Mouse (Mus musculus) 3134 (cell line): ENCODE results near the gene Chmp2a.
"Not testable (repeated sequence)": the region's sequence is repeated elsewhere in the genome, so short reads cannot be mapped to it uniquely, and the experiment has no call there.

ENCODE experiments used
- DNase-seq: peaks from one replicate; pipeline ENCODE4 v3.0.0-alpha.2; 2011; ENCODE audit warnings: low spot score; ENCODE audit not compliant: insufficient read length; ENCODE audit errors: extremely low read depth

The Chmp2a gene

DNA sequence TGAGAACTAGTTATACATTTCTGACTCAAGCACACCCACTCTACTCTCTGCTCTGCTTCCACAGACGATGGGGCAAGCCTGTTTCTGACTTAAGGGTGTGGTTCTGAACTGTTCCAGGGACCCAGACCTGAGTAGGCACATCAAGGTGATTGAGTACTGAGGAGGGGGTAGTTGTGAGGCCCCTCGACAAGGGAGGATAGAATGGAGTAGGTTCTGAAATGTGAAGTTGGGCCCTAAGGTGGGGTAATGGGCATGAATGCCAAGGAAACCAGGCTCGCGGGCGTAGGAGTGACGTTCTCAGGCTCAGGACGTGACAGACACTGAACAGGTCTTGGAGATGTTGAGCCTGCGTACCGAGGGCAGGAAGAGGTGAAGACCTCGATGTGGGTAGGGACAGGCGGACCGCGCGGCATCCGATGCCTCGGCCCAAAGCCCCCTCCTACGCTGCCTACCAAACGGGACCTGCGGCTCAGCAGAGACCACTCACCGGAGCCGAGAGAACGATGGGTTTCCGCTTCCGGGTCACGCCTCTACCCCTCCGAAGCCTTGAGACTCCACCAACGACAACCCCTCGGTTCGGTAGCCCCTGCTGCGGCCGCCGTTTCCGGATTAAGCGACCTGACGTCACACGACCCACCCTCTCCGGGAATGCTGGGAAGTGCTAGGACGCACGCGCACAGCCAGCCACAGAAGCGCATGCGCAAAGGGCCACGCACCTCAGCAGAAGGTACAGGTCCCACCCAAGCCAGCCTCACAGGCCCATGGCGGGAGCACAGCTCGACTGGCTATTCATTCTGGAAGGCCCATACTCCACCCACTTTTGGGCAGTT is at the start of gene Chmp2a:
TSS of gene Chmp2a (minus strand) at position 660 of the 830 bp plus-strand sequence.
- peak; percentile 95 for DNase-seq

DNA sequence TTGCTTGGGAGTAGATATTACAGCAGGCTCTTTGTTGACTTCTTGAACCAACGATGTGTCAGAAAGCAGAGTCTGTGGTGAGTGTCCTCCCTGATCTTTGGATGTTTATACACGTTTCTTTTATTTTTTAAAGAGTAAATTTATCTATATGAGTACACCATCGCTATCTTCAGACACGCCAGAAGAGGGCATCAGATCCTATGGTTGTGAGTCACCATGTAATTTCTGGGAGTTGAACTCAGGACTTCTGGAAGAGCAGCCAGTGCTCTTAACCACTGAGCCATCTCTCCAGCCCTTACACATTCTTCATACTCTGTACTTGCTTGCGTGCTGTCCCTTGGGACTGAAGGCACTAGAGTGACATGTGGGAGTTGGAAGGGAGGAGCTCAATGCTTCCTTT is 37.7 kb upstream of the Chmp2a start:
- DNase-seq: no peak

DNA sequence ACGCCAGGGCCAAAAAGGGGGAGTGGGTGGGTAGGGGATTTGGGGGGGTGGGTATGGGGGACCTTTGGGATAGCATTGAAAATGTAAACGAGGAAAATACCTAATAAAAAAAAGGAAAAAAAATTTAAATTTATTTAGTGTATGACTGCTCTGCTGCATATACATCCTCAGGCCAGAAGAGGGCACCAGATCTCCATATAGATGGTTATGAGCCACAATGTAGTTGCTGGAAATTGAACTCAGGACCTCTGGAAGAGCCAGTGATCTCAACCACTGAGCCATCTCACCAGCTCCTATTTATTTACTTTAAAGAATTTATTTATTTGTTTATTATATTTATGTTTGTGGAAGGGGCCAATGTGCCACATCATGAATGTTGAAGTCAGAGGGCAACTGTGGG is 28.8 kb upstream of the Chmp2a start:
- DNase-seq: not testable (repeated sequence)

DNA sequence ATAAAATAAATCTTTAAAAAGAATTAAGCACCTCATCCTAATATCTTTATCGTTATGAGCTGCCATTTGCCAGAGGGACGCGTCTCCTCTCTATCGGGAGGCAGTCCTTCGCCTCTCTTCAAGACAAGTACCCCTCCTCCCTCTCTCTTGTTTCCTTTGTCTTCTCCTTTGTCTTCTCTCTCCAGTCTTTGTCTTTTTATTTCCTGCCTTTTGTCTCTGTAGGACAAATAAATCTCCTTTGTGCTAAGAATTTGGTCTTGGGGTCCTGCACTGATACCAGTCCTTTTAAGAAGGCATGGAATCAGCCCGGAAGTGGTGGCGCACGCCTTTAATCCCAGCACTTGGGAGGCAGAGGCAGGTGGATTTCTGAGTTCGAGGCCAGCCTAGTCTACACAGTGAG is 24.9 kb upstream of the Chmp2a start:
- DNase-seq: no peak

DNA sequence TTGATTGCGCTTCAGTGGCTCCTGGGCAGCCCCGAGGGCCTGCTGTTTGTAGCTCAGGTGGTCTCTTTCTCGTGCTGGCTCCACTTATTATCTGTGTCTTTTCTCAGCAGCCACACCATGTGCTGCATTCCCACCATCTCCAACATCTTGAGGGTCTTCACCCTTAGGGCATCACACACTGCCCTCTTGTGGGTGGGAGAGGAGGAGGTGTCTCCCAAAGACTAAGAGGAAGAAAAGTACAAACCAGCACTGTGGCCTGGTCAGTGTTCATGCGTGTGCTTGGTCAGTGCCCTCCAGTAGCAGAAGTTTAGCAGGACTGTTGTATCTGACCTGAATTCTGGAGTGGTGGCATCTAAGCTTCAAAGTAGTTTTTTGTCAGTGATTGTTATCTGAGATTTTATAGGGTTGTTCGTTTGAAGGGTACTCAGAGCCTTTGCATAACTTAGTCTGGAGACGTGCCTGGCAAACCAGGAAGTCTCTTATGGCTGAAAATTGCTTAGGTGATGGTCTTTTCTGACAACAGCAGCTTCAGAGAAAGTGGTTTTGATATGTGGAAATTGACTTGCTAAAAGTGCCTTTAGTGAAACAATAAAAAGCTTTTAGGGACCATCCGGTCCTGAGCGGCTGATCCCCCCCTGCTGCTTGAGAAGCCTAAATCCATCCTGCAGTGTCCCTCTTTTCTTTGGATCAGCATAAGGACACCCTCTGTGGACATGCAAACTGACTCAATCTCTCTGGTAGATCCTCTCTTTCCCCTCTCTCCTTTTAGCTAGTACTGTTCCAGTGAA is 22.5 kb upstream of the Chmp2a start:
- DNase-seq: no peak

DNA sequence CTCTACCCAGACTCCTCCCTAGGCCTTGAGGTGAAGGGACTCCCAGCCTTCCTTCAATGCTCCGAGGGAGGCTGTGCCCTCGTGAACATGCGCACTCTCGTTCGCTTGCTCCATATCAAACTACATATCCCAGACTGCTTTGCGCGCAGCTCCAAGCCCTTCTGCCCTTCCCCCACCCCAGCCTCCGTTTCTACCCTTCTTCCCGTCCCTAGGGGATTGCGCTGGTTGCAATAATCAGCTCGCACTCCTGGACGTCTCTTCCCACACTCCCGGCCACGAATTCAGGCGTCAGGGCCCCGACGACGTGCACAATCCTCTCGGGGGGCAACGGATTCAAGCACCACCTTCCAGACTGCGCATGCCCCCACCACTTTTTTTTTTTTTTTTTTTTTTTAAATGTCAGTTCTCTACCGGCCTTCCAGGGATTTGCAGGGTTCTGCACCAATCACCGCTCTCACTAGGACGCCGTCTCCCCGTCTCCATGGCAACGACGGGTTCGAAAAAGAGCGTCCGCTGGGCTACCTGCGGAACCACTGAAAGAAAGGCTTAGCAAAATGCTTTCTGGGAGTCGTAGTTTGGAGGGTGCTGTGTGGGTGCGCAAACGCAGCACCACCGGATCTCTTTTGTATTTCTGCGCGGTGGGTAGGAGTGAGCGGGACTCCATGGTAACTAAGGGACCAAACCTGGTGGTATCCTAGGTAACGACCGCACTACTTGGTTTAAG is 19.8 kb upstream of the Chmp2a start, which contains the start of gene Mzf1:
TSS of gene Mzf1 (minus strand) at position 478 of the 724 bp plus-strand sequence.
- no peak for DNase-seq

DNA sequence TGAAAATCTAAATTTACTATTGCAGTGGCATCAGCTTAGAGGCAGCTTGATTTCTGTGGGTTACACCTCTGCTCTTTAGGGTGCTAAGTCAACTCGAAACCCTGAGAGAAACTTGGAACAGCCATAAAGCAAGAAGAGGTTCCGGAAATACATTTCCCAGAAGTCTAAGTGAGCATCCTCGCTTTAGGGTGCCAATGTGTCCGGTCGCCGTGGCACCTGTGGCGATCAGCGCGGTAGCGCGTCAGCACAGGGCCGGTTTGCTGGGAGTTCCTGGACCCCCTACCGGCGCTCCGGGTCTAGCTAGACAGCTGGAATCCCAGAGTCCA is 19.3 kb upstream of the Chmp2a start:
- DNase-seq: no peak

DNA sequence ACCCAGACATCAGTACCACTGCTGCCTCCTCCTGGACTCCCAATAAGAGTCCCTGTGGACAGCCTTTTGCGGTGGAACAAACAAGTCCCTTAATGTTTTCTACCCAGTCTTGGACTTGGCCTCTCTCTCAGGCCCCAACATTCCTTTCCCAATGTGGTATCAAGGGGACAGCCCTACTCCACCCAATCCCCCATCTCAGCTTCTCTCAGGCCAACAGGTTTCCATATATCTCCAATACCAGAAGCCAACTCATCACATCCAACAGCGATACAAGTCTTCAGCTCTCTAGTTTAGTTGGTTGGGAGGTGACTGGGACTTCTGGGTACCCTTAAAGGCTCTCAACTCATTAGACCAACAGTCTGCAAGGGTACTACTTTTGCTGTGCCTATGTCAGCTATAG is 18.9 kb upstream of the Chmp2a start:
- no peak for DNase-seq

DNA sequence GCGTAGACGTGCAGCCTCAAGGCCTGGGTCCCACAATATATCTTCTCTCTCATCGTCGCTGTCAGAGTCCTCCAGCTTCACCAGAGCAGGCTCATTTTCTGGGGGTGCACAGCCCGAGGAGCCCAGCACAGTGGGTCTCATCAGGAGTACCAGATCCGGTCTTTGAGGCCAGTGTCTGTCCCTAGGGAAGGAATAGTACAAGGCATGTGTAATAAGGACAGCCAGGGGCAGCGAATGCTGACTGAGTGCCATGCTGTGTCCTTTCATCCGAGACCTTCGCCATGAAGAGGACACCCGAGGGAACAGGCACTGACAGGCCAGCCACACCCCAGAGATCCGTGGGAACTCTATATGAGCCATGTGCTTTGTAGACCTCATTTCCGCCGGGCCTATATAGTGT is 18.4 kb upstream of the Chmp2a start:
- no peak for DNase-seq

DNA sequence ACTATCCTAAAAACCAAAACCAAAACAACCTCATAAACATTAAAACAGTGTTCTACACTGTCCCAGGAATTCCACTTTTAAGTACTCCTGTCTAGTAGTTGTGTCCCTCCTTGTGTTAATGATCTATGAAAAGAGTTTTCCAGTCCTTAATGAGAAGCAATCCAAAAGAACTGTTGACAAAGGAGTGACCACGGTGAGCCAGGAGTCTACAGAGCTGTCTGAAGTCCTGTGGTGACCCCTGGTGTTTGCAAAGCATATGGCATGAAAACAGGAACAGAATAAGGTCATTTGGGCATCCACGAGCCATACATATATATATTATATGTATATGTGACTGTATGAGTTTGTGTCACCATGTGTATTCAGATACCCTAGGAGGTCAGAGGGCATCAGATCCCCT is 11.5 kb upstream of the Chmp2a start:
- DNase-seq: no peak

DNA sequence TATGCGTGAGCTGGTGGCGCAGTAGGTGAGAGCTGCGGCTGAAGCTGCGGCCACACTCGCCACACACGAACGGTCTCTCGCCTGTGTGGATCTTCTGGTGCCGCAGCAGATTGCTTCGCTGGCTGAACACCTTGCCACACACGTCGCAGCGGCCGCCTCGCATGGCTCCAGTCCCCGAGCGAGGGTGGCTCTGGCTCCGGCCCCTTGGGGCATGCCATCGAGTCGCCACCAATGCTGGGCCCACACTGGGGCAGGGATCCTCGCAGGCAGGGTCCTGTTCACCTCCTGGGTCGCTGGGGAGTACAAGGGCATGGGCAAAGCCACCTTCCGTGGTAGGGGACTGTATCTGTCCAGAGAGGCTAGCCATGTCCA is 9.6 kb upstream of the Chmp2a start:
- no peak for DNase-seq

DNA sequence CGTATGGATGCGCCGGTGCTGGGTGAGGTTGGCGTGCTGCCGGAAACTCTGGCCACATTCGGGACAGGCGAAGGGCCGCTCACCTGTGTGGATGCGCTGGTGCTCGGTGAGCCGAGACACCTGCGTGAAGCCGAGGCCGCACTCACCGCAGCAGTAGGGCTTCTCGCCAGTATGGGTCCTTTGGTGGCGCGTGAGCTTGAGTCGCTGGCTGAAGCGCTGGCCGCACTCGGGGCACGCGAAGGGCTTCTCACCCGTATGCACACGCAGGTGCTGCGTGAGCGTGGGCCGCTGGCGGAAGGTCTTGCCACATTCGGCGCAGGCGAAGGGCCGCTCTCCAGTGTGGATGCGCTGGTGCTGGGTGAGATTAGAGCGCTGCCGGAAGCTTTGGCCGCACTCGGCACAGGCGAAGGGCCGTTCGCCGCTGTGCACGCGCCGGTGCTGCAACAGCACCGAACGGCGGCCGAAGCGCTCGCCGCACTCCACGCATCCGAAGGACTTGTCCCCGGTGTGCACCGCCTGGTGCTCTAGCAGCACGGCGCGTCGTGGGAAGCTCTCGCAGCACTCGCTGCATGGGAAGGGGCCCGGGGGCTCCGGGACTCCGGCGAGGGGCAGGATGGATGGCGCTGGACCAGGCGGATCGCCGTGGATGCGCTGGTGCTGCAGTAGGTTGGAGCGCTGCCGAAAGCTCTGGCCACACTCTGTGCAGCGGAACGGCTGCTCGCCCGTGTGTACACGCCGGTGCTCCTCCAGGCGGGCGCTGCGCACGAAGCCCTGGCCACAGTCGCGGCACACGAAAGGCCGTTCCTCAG is 9.0 kb upstream of the Chmp2a start:
- no peak for DNase-seq

DNA sequence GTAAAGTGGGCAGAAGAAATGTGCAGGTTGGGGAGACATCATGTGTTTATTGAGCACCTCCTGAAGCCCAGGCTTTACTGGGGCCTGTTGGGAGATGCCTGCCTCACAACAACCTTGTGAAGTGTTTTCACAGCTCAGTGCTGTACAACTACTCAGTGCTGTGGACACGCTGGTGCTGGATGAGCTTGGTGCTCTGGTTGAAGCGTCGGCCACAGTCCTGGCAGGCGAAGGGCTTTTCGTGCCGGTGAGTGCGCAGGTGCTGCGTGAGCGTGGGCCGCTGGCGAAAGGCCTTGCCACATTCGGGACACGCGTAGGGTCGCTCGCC is 8.5 kb upstream of the Chmp2a start:
- DNase-seq: no peak

DNA sequence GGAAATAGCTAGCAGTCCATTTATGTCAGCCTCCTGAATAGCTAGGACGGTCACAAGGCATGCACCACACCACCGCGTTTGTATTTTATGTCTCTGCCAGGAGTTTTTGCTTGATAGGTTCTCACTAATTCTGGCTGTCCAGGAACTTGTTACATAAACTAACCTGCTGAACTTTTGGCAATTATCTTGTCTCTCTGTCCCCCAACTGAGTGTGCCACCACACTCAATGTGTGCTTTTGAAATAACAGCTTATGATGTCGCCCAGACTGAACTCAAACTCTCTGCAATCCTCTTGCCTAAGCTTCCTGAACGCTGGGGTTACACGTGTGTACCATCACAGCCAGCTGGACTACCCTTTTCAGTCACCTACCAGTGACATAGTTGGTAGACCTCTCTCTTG is 7.9 kb upstream of the Chmp2a start:
- DNase-seq: no peak

DNA sequence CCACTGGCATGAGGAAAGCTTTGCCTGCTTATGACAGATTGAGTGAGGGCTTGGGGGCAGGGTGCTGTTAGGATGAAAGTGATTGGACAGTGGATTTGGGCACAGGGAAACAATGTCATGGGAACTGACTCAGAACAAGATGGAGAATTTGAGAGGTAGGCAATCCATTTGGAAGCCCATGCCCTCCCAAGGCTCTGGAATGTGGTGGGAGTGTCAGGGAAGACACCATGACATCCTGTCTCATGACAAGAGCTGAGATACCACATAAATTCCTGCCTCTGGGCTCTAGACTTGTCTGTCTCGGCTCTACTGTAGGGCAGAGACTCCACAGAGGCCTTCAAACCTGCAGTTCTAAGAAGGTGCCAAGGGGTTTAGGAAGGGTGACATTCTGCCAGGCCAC is 6.6 kb upstream of the Chmp2a start:
- no peak for DNase-seq

DNA sequence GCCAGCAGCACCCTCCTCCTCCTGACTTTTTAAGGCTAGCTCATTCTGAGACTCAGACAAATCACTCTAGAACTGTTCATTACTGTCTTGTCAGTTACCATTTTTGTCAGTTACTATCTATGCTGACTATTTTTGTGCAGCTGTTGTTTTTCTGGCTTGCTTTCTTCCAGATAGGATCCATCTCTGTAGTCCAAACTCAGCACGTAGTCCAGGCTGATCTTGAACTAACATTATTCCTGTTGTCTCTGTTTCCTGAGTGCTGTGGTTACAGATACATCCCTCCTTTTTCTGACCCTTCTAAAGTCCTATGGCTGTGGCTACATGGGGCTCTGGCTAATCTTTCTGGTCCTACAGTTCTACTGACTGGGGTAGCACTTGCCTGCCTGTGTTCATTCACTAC is 4.6 kb upstream of the Chmp2a start:
- DNase-seq: no peak

DNA sequence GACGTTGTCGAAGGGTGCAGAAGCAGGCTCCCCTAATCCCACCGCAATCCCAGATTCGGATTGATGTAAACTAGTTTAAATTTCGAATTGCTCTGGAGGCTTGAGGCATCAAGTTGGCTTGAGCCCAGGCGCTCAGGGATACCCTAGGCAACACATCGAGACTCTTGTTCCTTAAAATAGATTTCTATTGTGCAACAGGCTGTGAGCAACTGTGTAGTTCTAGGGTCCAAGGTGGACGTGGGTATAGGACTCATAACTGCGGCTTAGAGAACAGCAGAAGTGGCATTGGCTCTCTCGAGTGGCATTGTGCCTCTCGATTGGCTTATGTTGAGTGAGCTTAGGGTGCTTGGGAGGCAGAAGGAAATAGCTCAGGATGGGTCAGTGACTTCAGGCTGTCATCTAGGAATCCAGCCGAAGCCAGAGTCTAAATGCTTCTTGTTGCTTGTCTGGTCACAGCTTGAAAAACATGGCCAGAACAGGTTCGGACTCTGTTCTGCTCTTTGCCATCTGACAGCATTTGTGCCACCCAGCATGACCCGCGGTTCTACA is 4.1 kb upstream of the Chmp2a start:
- peak; percentile 39 for DNase-seq

DNA sequence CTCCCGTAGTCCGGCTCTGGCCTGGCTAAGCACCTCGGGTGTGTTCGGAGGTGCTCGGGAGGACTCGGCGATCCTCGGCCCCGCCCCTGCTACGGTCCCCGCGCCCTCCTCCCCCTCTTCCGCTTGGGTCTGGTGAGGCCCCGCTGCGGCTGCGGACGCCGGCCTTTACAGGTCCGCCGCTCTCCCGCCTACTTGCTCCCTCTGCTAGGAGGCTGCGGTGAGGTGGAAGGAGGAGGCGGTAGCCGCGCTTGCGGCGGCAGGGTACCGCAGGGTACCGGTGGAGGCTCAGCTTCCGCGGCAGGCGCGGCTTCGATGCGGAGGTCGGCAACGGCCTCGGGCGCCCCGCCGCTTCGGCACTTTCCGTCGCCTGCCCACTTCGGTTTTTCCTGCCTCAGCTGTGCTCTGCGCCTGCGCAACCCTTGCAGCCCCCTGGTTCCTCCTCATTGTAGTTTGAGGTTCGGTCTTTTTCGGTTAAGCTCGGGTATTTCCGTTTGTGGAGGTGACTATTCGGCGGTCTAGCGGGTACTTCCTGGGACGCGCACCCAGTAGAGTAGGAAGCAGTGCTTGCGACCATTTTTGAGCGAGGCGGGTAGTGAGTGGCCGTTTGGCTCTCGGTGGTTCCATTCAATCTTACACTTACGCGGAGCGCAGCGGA is 3.4 kb upstream of the Chmp2a start, which contains the start of gene Ube2m:
TSS of gene Ube2m (minus strand) at position 375 of the 655 bp plus-strand sequence.
- peak; percentile 94 for DNase-seq

DNA sequence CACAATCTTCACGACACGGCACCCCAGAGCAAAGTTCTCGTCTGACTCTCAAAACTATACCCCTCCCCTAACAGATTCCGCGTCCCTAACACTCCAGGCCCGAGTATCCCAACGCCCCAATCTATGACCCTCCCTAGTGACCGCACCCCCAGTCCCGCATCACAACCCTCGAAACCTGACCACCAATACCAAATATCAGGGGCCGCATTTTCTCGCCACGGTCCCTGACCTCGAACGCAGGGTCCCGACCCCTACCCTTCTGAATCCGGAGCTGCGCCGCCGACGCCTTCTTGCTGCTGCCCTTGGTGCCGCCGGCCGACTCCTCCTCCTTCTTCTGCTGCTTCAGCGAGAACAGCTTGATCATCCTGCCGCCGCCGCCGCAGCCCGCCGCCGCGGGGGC is 2.8 kb upstream of the Chmp2a start:
- no peak for DNase-seq

DNA sequence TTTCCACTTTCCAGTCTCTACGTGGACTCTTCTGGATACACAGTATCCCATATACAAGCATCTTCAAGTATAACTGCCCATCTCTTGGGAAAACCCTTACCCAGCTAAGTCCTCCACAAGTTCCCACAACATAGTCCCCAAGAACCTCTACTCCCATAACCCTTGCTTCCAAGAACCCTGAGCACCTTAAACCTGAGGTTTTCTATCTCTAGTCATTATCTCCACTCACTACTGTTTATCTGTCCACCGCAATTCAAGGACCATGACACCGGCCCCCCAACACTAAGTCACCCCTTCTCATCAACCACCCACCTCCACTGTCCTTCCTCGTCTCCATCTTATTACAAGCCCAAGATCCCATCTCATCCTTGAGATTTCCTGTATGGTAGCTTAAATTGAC is 2.2 kb upstream of the Chmp2a start:
- no peak for DNase-seq
